Mouse (Mus musculus): ENCODE measurements around the gene Evi2b. TPM values are rescaled to one million over a fixed set of nuclear protein-coding genes. Genes with fewer than 3 reads are reported as not detected.

The Evi2b gene
- 56.7 and 57.3 TPM in 2 replicates for polyA plus RNA-seq (2012; rRNA removed)

DNA sequence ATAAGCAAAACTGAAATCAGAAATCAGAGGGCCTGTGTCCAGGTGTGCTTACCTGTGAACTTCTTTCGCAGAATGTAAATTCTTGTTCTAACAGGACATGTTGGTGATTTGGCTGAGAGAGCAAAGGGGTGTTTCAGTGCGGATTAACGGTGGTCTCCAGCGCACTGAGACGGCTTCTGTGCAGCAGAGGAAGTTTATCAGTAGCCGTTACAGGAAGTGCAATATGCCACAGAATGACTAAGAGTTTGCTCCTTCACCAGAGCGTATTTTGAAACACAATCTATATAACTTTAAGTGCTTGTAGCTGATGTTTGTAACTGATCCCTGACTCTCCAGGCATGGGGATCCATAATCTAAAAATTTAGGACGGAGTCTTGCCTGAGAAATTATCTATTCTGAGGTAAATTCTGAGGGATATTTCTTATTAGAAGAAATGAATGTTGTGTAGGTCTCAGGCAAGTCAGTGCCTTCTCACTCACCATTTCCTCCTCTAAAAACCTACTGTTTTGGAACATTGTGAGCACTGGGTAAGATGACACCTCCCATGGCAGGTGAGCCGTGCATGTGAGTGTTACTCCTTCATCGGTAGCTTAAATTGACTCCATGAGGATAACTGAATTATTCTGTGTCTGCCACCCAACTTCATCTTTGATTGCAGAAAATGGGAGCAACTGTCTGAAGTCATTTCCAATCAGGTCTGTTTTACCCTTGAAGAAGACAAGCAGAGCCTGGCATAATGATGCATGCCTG lies at the start of gene Evi2b:
Gene Evi2b, minus strand, starts transcription at position 203 of the 750 bp plus-strand sequence.
- Histone ChIP-seq H3K36me3 (ENCODE audit: control insufficient read depth, insufficient read depth, low read length) (peaks cover 1% of the 10 kb centered on the region), H3K27ac (ENCODE audit: insufficient read depth, low read length) (peak within 1 kb of the TSS; percentile 91), H3K4me3 (ENCODE audit: extremely low read depth, insufficient read depth, insufficient read length) (peak within 1 kb of the TSS; percentile 66), H3K27me3 (ENCODE audit: control insufficient read depth, insufficient read depth, low read length) (no peaks in the 10 kb centered on the region), H3K4me1 (ENCODE audit: control insufficient read depth, insufficient read depth, insufficient read length) (peaks cover 13% of the 10 kb centered on the region; the same call in 1 of the 2 replicates)
- TF ChIP-seq CTCF (IDR thresholded peaks at IDR 0.05; ENCODE audit: extremely low read depth, insufficient read depth, insufficient read length, insufficient replicate concordance) (no peak), POLR2A (IDR thresholded peaks at IDR 0.05; ENCODE audit: low read depth, low read length) (peak; percentile 89)
- DNase-seq (ENCODE audit: low read depth in 1 of 2, low spot score in 2 of 2), result peak in 1 of 2 experiments; percentile 61
- WGBS, result 8% methylated on average over 10 of the region's 10 CpGs

DNA sequence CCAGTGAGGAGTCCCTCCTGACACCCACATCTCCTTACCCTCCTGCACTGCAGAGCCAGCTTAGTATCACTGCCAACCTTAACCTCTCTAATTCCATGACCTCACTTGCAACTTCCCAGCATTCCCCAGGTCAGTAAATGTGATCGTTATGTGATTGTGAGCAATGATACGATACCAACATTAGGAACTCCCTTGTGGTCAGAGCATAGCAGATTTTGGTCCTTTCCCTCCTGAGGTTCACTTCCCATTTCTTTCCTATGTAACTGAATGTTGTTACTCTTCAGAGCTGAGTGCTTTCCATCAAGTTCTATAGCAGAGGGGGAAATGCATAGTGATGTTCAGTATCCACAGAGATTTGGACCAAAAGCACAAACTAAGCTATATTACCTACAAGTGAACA lies 46.8 kb upstream of the Evi2b start:
- 72% methylated on average over 2 of the region's 2 CpGs for WGBS

DNA sequence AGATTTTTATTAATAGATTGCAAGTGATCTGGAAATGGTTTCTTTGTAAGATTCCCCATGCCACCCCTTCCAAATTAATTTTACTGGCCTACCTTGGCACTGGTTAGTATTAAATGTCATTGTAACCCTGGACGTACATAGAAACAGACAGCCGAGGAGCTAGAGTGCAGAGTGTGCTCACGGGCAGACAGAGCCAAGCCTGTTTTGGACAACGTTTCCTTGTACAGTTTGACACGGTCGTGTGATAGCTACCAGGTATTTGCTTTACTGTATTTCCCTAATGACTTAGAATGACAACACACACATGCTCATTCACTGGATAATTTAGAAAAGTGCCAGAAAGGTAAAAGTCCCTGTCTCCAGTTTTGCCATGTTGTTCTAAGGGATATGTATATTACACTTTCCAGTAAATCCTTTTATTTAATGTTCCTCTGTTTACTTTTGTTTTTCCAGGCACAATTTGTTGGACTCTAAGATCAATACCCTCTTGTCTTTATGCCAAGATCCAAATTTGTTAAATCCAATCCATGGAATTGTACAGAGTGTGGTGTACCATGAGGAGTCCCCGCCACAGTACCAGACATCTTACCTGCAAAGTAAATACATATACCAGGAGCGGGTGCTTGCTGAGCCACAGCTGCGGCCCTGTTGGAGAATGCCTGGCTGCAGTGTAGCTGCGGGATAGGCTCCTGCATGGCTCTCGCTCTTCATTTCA lies 44.8 kb upstream of the Evi2b start:
- TF ChIP-seq CTCF (IDR thresholded peaks at IDR 0.05; ENCODE audit: extremely low read depth, insufficient read depth, insufficient read length, insufficient replicate concordance), result no peak
- TF ChIP-seq POLR2A (IDR thresholded peaks at IDR 0.05; ENCODE audit: low read depth, low read length), result no peak
- DNase-seq (ENCODE audit: low read depth in 1 of 2, low spot score in 2 of 2), result no peak
- H3K27ac ChIP-seq (ENCODE audit: insufficient read depth, low read length), result no peak overlapping the region
- no peak overlapping the region for H3K4me3 ChIP-seq (ENCODE audit: extremely low read depth, insufficient read depth, insufficient read length)
- no peaks in the 10 kb centered on the region for H3K4me1 ChIP-seq (ENCODE audit: control insufficient read depth, insufficient read depth, insufficient read length)
- WGBS, result 93% methylated on average over 11 of the region's 11 CpGs
- H3K27me3 ChIP-seq (ENCODE audit: control insufficient read depth, insufficient read depth, low read length), result no peaks in the 10 kb centered on the region
- peaks cover 28% of the 10 kb centered on the region for H3K36me3 ChIP-seq (ENCODE audit: control insufficient read depth, insufficient read depth, low read length)

More for the DNA sequence above, 46.8 kb upstream of the Evi2b start:
- no peak for DNase-seq (ENCODE audit: low read depth in 1 of 2, low spot score in 2 of 2)
- Histone ChIP-seq H3K36me3 (ENCODE audit: control insufficient read depth, insufficient read depth, low read length) (peaks cover 23% of the 10 kb centered on the region), H3K27ac (ENCODE audit: insufficient read depth, low read length) (no peak overlapping the region), H3K27me3 (ENCODE audit: control insufficient read depth, insufficient read depth, low read length) (no peaks in the 10 kb centered on the region), H3K4me1 (ENCODE audit: control insufficient read depth, insufficient read depth, insufficient read length) (peaks cover 4% of the 10 kb centered on the region; the same call in 1 of the 2 replicates), H3K4me3 (ENCODE audit: extremely low read depth, insufficient read depth, insufficient read length) (no peak overlapping the region)
- TF ChIP-seq POLR2A (IDR thresholded peaks at IDR 0.05; ENCODE audit: low read depth, low read length), result no peak
- TF ChIP-seq CTCF (IDR thresholded peaks at IDR 0.05; ENCODE audit: extremely low read depth, insufficient read depth, insufficient read length, insufficient replicate concordance), result no peak

DNA sequence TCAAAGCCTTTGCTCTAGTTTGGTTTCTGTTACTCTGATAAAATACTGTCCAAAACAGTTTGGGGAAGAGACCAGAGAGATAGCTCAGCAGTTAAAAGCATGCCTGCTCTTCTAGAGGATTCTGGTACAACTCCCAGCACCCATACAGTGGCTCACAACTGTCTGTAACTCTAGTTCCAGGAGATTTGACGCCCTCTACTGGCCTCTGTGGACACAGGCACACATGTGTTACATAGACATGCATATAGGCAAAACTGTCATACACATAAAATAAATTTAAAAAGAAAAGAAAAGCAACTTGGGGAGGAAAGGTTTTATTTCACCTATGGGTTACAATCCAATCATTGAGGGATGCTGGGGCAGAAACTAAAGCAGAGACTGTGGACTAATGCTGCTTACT lies 43.4 kb upstream of the Evi2b start:
- TF ChIP-seq POLR2A (IDR thresholded peaks at IDR 0.05; ENCODE audit: low read depth, low read length), result no peak
- no peak for TF ChIP-seq CTCF (IDR thresholded peaks at IDR 0.05; ENCODE audit: extremely low read depth, insufficient read depth, insufficient read length, insufficient replicate concordance)
- Histone ChIP-seq H3K4me1 (ENCODE audit: control insufficient read depth, insufficient read depth, insufficient read length) (no peaks in the 10 kb centered on the region), H3K36me3 (ENCODE audit: control insufficient read depth, insufficient read depth, low read length) (peaks cover 26% of the 10 kb centered on the region), H3K27me3 (ENCODE audit: control insufficient read depth, insufficient read depth, low read length) (no peaks in the 10 kb centered on the region), H3K4me3 (ENCODE audit: extremely low read depth, insufficient read depth, insufficient read length) (no peak overlapping the region), H3K27ac (ENCODE audit: insufficient read depth, low read length) (no peak overlapping the region)
- 83% methylated on average over 1 of the region's 1 CpGs for WGBS
- DNase-seq (ENCODE audit: low read depth in 1 of 2, low spot score in 2 of 2), result no peak

DNA sequence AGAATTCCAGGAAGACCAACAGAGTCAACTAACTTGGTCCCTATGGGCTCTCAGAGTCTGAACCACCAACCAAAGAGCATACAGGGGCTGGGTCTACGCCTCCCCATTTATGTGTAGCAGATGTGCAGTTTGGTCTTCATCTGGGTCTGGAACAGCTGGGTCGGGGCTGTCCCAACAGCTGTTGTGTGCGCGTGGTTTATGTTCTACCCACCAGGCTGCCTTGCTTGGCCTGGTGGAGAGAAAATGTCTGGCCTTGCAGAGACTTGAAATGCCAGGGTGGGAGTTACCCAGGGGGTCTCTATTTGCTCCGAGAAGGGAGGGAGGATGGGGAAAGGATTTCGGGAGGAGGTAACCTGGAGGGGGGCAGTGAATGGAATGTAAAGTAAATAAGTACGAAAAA lies 39.9 kb upstream of the Evi2b start:
- no peak for DNase-seq (ENCODE audit: low read depth in 1 of 2, low spot score in 2 of 2)

DNA sequence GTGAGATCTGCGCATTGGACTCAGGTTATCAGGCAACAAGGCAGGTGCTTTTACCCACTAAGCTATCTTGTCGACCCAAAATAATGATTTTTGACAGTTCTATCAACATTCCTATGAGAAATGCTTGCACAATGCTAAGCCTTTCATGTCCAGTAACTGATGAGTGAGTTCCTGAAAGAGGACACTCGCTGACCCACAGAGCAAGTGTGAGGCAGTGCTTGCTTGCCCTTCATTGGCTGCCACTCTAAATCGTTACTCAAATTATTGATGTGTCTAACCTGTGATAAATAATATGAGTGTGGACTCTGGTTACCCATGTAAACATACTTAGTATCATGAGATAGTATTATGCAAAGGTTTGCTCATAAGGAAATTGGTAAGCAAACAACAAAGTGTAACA lies 37.0 kb upstream of the Evi2b start:
- Histone ChIP-seq H3K27ac (ENCODE audit: insufficient read depth, low read length) (no peak overlapping the region), H3K4me1 (ENCODE audit: control insufficient read depth, insufficient read depth, insufficient read length) (no peaks in the 10 kb centered on the region), H3K4me3 (ENCODE audit: extremely low read depth, insufficient read depth, insufficient read length) (no peak overlapping the region), H3K27me3 (ENCODE audit: control insufficient read depth, insufficient read depth, low read length) (no peaks in the 10 kb centered on the region), H3K36me3 (ENCODE audit: control insufficient read depth, insufficient read depth, low read length) (peaks cover 19% of the 10 kb centered on the region)
- 89% methylated on average over 4 of the region's 4 CpGs for WGBS
- no peak for DNase-seq (ENCODE audit: low read depth in 1 of 2, low spot score in 2 of 2)
- TF ChIP-seq POLR2A (IDR thresholded peaks at IDR 0.05; ENCODE audit: low read depth, low read length), result no peak
- TF ChIP-seq CTCF (IDR thresholded peaks at IDR 0.05; ENCODE audit: extremely low read depth, insufficient read depth, insufficient read length, insufficient replicate concordance), result no peak

More for the DNA sequence above, 39.9 kb upstream of the Evi2b start:
- WGBS, result 92% methylated on average over 7 of the region's 7 CpGs
- Histone ChIP-seq H3K36me3 (ENCODE audit: control insufficient read depth, insufficient read depth, low read length) (peaks cover 22% of the 10 kb centered on the region), H3K4me3 (ENCODE audit: extremely low read depth, insufficient read depth, insufficient read length) (no peak overlapping the region), H3K27ac (ENCODE audit: insufficient read depth, low read length) (no peak overlapping the region), H3K4me1 (ENCODE audit: control insufficient read depth, insufficient read depth, insufficient read length) (no peaks in the 10 kb centered on the region), H3K27me3 (ENCODE audit: control insufficient read depth, insufficient read depth, low read length) (no peaks in the 10 kb centered on the region)
- TF ChIP-seq POLR2A (IDR thresholded peaks at IDR 0.05; ENCODE audit: low read depth, low read length) (no peak), CTCF (IDR thresholded peaks at IDR 0.05; ENCODE audit: extremely low read depth, insufficient read depth, insufficient read length, insufficient replicate concordance) (no peak)
